Mouse (Mus musculus) T-helper 17 cell (primary cell): Measurements from ENCODE around the gene Gm12248.

ENCODE experiments used
- in situ Hi-C, 2 experiments: fragments of 300-600 bp; cut with MboI, MseI; formaldehyde crosslinking; loops; 1 replicate in 1 of 2; 2 replicates in 1 of 2; pipeline ENCODE4 v1.15.1; 2025; ENCODE audit warnings: high pct_unique_total_duplicates in 2 of 2

The Gm12248 gene

GRCm38 (mm10) chr11:58093021-58093528 lies at the start of gene Gm12248:
Gm12248 (minus strand) TSS chr11:58093134.
- in situ Hi-C loops = no loop called here

- in situ Hi-C loops = no loop called here
These were observed 46.5 kb upstream of the Gm12248 start for GRCm38 (mm10) chr11:58139466-58139865.

DNA sequence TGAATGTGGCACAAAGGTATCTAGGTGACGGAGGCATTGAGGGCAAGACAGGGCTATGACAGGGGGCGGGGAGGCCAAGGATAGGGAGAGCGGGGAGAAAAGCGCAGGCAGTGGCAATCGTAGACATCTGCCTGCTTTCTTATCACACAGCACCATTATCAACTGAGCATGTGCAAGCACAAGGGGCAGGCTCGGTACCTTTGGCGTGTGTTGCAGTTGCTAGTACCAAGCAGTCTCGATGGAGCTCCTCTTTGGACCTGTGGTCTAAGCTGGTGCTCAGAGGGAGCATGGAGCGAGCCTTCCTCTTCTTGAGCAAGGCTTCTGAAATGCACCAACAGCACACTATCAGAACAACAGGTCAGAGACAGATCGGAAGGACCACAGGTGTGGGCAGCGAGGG lies 45.9 kb upstream of the Gm12248 start:
- in situ Hi-C loops = no loop called here

- in situ Hi-C loops = no loop called here
These were observed 43.7 kb upstream of the Gm12248 start for GRCm38 (mm10) chr11:58136677-58137076.

DNA sequence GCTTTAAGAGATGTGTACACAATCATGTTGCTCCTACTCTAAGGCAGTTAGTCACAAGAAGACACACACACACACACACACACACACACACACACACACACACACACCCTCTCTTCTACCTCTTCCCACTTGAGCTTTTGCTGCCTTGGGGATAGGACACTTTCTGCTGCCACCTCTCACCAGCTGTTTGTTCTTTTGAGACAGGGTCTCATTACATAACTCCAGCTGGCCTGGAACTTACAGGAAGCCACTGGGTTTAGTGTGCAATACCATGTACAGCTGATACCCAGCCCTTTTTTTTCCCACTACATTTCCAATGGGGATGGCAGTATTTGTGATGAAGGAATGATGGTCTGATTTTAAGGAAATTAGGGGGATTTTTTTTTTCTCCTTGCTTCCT lies 42.4 kb upstream of the Gm12248 start:
- in situ Hi-C loops = no loop called here

DNA sequence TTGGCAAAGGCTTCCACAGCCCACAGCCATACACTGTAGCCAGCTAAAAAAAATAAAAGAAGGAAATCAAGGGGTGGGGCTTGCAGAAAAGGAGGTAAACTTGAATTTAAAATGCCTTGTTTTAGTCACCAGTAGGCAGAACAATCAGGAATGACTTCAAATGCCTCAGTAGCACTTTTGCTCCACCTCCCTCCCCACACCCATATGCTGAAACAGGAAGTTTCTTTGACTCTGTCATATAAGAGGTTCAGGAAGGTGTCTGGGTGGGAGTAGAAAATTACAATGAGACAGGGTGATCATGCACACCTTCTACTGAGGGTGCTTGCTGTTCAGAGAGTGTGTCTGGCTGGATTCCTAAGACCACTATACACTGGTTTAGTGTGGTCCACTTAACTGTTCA lies 41.9 kb upstream of the Gm12248 start:
- in situ Hi-C loops = no loop called here

DNA sequence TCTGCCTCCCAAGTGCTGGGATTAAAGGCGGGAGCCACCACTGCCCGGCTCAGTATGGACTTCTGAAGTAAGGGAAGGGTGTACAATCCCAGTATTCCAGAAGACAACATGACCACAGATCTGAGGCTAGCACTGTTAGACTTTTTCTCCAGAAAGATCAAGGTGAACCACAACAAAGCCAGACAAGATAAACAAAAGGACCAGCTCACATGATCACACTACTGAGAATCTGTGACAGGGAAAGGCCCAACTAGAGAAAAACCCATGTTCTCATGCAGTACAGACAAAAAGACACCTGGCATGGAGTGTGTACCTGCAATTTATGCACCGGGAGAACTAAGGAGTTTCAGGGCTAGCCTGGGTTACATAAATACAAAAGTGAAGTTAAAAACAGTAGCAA lies 39.1 kb upstream of the Gm12248 start:
- in situ Hi-C loops = no loop called here

DNA sequence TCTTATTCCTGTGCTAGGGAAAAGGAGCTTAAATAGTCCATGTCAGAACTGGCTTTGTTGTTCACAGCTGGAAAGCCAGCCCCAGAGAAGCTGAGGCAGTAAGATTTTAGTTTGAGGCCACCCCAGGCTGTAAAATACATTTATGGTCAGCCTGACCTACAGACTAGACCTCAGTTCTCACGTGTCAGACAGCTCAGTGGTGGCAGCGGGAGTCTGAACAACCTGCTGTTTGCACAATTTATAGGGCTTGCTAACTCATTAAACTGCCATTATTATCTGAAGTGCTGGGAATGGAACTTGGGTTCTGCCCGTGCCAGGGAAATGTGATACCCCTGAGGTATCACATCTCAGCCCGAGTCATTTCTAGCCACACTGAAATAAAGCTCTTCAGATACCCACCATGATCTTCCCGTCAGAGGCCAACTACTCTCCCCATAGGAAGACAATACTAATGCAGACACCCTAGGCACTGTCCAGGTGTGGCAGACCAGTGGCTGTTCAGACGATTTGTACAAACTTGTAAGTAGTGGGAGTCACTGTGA lies 36.4 kb upstream of the Gm12248 start:
- in situ Hi-C loops = no loop called here

DNA sequence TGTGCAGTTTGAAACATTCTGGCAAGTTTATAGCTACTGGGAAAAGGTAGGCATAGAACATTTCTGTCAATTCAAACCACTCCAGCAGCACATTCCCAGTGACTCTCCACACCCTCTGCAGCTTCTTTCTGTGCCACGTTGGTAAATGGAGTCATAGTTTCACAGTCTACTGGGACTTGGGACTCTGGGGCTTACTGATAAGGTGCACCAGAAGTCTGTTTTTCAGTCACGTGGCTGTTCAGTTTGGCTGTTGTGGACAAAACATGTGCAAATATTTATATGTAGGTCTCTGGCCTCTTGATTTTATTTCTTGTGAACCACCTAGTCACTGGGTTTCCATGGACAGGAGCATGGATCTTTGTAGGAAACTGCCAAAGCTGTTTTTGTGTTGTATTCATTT lies 34.6 kb upstream of the Gm12248 start:
- in situ Hi-C loops = no loop called here

- in situ Hi-C loops = no loop called here
These were observed 33.6 kb upstream of the Gm12248 start for GRCm38 (mm10) chr11:58126397-58127160.

GRCm38 (mm10) chr11:58125021-58125420 lies 32.1 kb upstream of the Gm12248 start:
- in situ Hi-C loops = no loop called here

GRCm38 (mm10) chr11:58123711-58124110 lies 30.8 kb upstream of the Gm12248 start:
- in situ Hi-C loops = no loop called here

DNA sequence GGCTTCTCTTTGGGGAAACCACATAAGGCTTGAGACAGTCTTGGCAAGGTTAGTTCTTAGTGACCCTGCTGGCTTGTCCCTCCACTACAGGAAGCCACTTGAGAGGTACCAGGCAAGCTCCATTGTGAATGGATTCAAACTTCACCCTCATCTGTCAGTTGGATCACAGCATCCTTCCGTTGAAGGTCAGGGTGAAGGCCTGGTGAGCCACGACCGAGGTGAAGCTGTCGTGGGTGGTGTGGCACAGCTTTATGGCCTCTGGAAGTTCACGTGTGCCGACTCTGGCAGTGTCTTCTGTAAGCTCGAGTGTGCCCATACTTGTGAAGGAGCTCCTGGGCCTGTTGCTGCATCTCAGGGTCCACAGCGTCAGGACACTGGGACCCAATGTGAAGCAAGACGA lies 28.4 kb upstream of the Gm12248 start:
- in situ Hi-C loops = no loop called here

DNA sequence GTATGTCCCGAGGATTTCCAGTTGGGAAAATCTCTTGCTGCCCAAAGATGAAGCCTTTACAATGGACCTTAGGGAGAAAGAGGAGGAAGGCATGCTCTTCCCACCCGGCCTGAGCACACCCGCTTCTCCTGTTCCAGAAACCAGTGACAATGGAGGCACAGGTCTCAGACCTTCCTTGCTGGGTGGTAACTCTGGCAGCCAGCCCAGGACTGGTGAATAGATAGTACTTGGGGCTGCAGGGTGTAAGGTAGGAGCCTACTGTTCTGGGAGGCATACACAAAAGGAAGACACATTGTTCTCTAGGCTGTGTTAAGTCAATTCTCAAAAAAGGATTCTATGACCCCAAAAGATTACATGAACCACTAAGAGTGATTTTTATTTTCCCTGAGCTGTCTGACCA lies 27.7 kb upstream of the Gm12248 start:
- in situ Hi-C loops = no loop called here

GRCm38 (mm10) chr11:58117044-58117652 lies 24.2 kb upstream of the Gm12248 start:
- in situ Hi-C loops = no loop called here

DNA sequence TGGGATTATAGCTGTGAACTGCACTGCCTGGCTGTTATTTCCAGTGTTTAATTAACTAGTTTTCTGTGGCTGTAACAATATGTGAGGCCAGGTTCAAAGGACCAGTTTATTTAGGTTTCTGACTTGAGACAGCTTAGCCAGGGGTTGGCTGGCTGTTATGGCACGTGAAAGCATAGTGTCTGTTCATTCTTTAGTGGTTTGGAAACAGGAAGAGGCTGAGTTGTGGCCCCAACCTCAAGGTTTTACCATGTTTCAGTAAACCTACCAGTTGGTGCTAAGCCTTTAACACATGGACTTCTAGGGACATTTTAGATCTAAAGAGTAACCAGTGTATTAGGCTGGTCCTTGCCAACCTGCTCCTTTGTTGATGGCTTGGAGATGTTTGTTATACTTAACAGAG lies 23.6 kb upstream of the Gm12248 start:
- in situ Hi-C loops = no loop called here

DNA sequence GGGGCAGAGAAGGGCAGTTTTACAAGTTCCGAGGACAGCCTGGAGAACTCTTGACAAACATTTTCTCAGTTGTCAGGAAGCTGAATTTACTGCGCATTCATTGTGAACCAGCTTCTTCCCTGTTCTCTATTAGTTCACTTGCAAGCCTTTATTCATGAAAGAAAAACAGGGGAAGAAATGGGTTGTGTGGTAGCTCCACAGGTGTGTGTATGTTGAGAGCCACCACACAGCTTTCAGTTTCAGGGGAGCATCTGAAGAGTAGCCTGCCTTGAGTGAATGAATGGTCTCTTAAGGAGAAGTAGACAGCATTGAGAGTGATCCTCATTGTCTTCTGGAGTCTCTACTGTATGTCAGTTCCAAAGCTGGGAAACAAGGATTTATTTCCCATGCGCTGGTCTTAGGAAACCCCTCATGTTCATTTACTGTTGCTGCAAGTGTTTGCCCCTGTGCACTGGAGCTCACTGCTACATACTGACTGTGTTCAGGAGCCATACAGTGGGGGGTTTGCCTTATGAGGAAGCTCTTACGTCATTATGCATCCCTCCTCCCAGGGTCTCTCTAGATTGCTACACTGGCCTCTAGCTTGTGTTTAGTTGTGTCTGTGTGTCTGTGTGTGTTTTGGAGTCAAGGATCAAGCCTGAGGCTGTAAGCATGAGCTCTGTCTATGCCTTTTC lies 14.9 kb upstream of the Gm12248 start:
- in situ Hi-C loops = no loop called here

DNA sequence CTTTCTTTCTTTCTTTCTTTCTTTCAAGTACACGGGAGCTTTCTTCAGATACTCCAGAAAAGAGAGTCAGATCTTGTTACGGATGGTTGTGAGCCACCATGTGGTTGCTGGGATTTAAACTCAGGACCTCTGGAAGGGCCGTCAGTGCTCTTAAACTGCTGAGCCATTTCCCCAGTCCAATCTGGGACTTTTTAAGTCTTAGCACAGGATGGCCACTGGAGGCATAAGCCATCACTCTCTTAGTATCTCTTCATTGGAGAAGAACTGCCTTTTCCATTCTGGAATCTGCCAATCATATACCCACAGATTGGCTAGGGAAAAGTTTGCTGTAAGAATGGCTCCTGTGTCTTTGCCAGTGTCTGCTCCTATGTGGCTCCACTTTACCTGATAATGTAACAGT lies 14.1 kb upstream of the Gm12248 start:
- in situ Hi-C loops = no loop called here

- in situ Hi-C loops = loop anchor here in 1 of 2 experiments (5.0 kb wide), 2 partner anchors 92 to 157 kb away; no protein-coding TSS in a partner anchor
These were observed 11.4 kb upstream of the Gm12248 start for GRCm38 (mm10) chr11:58104351-58104791.

DNA sequence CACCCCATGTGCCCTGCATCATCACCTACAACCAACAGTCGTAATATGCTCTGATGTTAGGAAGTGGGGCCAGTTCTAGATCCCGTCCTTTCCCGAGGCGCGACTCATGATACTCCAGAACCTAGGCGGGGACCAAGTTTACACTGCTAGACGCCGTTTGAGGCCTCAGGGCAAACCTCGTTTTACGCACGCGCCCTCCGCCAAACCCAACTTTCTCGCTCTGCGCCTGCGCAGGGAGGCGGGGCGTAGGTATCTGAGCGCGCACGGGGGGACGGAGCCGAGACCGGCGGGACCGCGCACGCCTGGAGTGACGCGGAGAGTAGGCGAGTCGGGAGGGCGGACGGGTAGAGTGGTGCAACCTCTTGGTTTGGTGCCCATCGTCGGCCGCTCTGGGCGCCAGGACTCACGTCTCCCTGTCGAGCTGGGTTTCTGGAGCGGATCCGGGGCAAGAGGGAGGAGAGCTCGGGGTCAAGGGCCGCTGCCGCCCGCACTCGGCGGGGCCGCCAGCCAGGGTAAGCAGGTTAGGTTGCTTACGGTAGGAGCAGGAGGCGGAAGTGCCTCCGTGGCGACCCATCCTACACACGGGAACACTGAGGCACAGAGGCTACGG lies 10.9 kb upstream of the Gm12248 start, which contains the start of gene Cnot8:
Gene Cnot8 (plus strand): TSS at position 457 of the 610 bp plus-strand sequence.
- in situ Hi-C loops = loop anchor here in 1 of 2 experiments (5.0 kb wide), 2 partner anchors 92 to 157 kb away; no protein-coding TSS in a partner anchor

DNA sequence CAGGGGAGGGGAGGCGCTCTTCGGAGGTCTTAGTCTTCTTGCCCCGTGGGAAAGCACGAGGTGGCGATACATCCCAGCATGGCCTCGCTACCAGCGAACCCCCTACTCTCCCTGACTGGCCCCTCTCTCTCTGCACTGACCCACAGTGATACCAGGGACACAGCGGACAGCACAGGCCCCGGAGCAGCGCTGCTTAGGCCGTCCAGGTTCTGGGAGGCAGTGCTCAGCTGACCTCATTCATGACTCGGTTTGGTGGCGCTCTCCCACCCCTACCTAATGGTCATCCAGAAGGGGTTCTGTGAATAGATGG lies 10.4 kb upstream of the Gm12248 start:
- in situ Hi-C loops = loop anchor here in 1 of 2 experiments (5.0 kb wide), 2 partner anchors 91 to 156 kb away; no protein-coding TSS in a partner anchor
